Mouse (Mus musculus) kidney, adult 2 months (tissue): ENCODE measurements around the gene Fer1l5.

Source experiments
- CTCF ChIP-seq: fragments of 200-500 bp; conservative IDR thresholded peaks from 2 replicates; pipeline ENCODE4 v1.5.1; 2011; ENCODE audit warnings: low read depth, mild to moderate bottlenecking, control low read depth, low read length, moderate library complexity, mixed read lengths; ENCODE audit not compliant: insufficient read depth, insufficient read length
- POLR2A ChIP-seq: fragments of 200-500 bp; IDR thresholded peaks from one replicate; pipeline ENCODE4 v1.6.1; 2011; ENCODE audit warnings: low read depth, low read length, control low read depth

GRCm38 (mm10) chr1:36461829-36462228, 89.7 kb downstream of the Fer1l5 start:
- TF ChIP-seq POLR2A: no peak
- TF ChIP-seq CTCF: no peak
